Mouse (Mus musculus): ENCODE data around the gene Clip2. TPM values are rescaled to one million over a fixed set of nuclear protein-coding genes. Genes with fewer than 3 reads are reported as not detected.

The Clip2 gene
- polyA plus RNA-seq, 1 experiment, result 43.4 TPM

GRCm38 (mm10) chr5:134445208-134445831 lies 106.9 kb downstream of the Clip2 start:
- 51% methylated on average over 10 of the region's 10 CpGs for WGBS

GRCm38 (mm10) chr5:134444473-134444872 lies 107.8 kb downstream of the Clip2 start:
- H3K4me1 ChIP-seq (ENCODE audit: control insufficient read depth, insufficient read depth, insufficient read length, low read length), result peaks cover 17% of the 10 kb centered on the region
- H3K36me3 ChIP-seq (ENCODE audit: control insufficient read depth, insufficient read depth, low read length), result no peaks in the 10 kb centered on the region
- TF ChIP-seq CTCF (IDR thresholded peaks at IDR 0.05; ENCODE audit: extremely low read depth, insufficient read length, insufficient replicate concordance, low read depth, low read length) (no peak), POLR2A (IDR thresholded peaks at IDR 0.05; ENCODE audit: low read depth, low read length) (no peak)
- H3K27me3 ChIP-seq (ENCODE audit: control insufficient read depth, insufficient read depth, low read length), result no peaks in the 10 kb centered on the region
- no peak overlapping the region for H3K4me3 ChIP-seq (ENCODE audit: low read depth, low read length)
- 60% methylated on average over 7 of the region's 7 CpGs for WGBS
- no peak overlapping the region for H3K27ac ChIP-seq (ENCODE audit: insufficient read depth, low read depth, low read length)

More at GRCm38 (mm10) chr5:134445208-134445831, 106.9 kb downstream of the Clip2 start:
- no peak for TF ChIP-seq POLR2A (IDR thresholded peaks at IDR 0.05; ENCODE audit: low read depth, low read length)
- TF ChIP-seq CTCF (IDR thresholded peaks at IDR 0.05; ENCODE audit: extremely low read depth, insufficient read length, insufficient replicate concordance, low read depth, low read length), result no peak
- Histone ChIP-seq H3K36me3 (ENCODE audit: control insufficient read depth, insufficient read depth, low read length) (no peaks in the 10 kb centered on the region), H3K4me3 (ENCODE audit: low read depth, low read length) (no peak overlapping the region), H3K27ac (ENCODE audit: insufficient read depth, low read depth, low read length) (no peak overlapping the region), H3K4me1 (ENCODE audit: control insufficient read depth, insufficient read depth, insufficient read length, low read length) (peaks cover 8% of the 10 kb centered on the region), H3K27me3 (ENCODE audit: control insufficient read depth, insufficient read depth, low read length) (no peaks in the 10 kb centered on the region)

GRCm38 (mm10) chr5:134442066-134442465 lies 110.2 kb downstream of the Clip2 start:
- H3K27ac ChIP-seq (ENCODE audit: insufficient read depth, low read depth, low read length), result no peak overlapping the region
- no peaks in the 10 kb centered on the region for H3K36me3 ChIP-seq (ENCODE audit: control insufficient read depth, insufficient read depth, low read length)
- peaks cover 38% of the 10 kb centered on the region for H3K4me1 ChIP-seq (ENCODE audit: control insufficient read depth, insufficient read depth, insufficient read length, low read length)
- H3K27me3 ChIP-seq (ENCODE audit: control insufficient read depth, insufficient read depth, low read length), result no peaks in the 10 kb centered on the region
- no peak overlapping the region for H3K4me3 ChIP-seq (ENCODE audit: low read depth, low read length)
- 89% methylated on average over 3 of the region's 3 CpGs for WGBS
- TF ChIP-seq CTCF (IDR thresholded peaks at IDR 0.05; ENCODE audit: extremely low read depth, insufficient read length, insufficient replicate concordance, low read depth, low read length), result no peak

- Histone ChIP-seq H3K4me3 (ENCODE audit: low read depth, low read length) (no peak overlapping the region), H3K4me1 (ENCODE audit: control insufficient read depth, insufficient read depth, insufficient read length, low read length) (peaks cover 46% of the 10 kb centered on the region), H3K27ac (ENCODE audit: insufficient read depth, low read depth, low read length) (no peak overlapping the region), H3K27me3 (ENCODE audit: control insufficient read depth, insufficient read depth, low read length) (no peaks in the 10 kb centered on the region), H3K36me3 (ENCODE audit: control insufficient read depth, insufficient read depth, low read length) (no peaks in the 10 kb centered on the region)
- WGBS, result 64% methylated on average over 3 of the region's 3 CpGs
- TF ChIP-seq POLR2A (IDR thresholded peaks at IDR 0.05; ENCODE audit: low read depth, low read length) (no peak), CTCF (IDR thresholded peaks at IDR 0.05; ENCODE audit: extremely low read depth, insufficient read length, insufficient replicate concordance, low read depth, low read length) (no peak)
Measured at GRCm38 (mm10) chr5:134441105-134441504, 111.1 kb downstream of the Clip2 start.

GRCm38 (mm10) chr5:134440098-134440497 lies 112.1 kb downstream of the Clip2 start:
- Histone ChIP-seq H3K27me3 (ENCODE audit: control insufficient read depth, insufficient read depth, low read length) (no peaks in the 10 kb centered on the region), H3K4me1 (ENCODE audit: control insufficient read depth, insufficient read depth, insufficient read length, low read length) (peaks cover 47% of the 10 kb centered on the region), H3K27ac (ENCODE audit: insufficient read depth, low read depth, low read length) (no peak overlapping the region), H3K36me3 (ENCODE audit: control insufficient read depth, insufficient read depth, low read length) (no peaks in the 10 kb centered on the region), H3K4me3 (ENCODE audit: low read depth, low read length) (no peak overlapping the region)
- WGBS, result 38% methylated on average over 12 of the region's 12 CpGs
- no peak for TF ChIP-seq POLR2A (IDR thresholded peaks at IDR 0.05; ENCODE audit: low read depth, low read length)
- TF ChIP-seq CTCF (IDR thresholded peaks at IDR 0.05; ENCODE audit: extremely low read depth, insufficient read length, insufficient replicate concordance, low read depth, low read length), result no peak

GRCm38 (mm10) chr5:134439481-134439880 lies 112.8 kb downstream of the Clip2 start:
- peaks cover 46% of the 10 kb centered on the region for H3K4me1 ChIP-seq (ENCODE audit: control insufficient read depth, insufficient read depth, insufficient read length, low read length)
- 0 out of 2 replicates have a peak overlapping the region, but pooled peaks have one; percentile 0 for H3K27ac ChIP-seq (ENCODE audit: insufficient read depth, low read depth, low read length)
- 59% methylated on average over 7 of the region's 7 CpGs for WGBS

More at GRCm38 (mm10) chr5:134439481-134439880, 112.8 kb downstream of the Clip2 start:
- no peak overlapping the region for H3K4me3 ChIP-seq (ENCODE audit: low read depth, low read length)
- H3K36me3 ChIP-seq (ENCODE audit: control insufficient read depth, insufficient read depth, low read length), result no peaks in the 10 kb centered on the region
- TF ChIP-seq CTCF (IDR thresholded peaks at IDR 0.05; ENCODE audit: extremely low read depth, insufficient read length, insufficient replicate concordance, low read depth, low read length), result no peak
- TF ChIP-seq POLR2A (IDR thresholded peaks at IDR 0.05; ENCODE audit: low read depth, low read length), result no peak
- no peaks in the 10 kb centered on the region for H3K27me3 ChIP-seq (ENCODE audit: control insufficient read depth, insufficient read depth, low read length)

Other genes with a start within 250 kb of the Clip2 start
- 20.7 and 34.0 TPM in 2 replicates for gene Gtf2i, start 237.7 kb downstream of the Clip2 start, polyA plus RNA-seq (2012; rRNA removed)
- 25.0 and 40.4 TPM in 2 replicates for gene Gtf2ird1, start 95.7 kb downstream of the Clip2 start, polyA plus RNA-seq (2012; rRNA removed)
- 1.6 and 3.1 TPM in 2 replicates for gene Syna, start 7.7 kb upstream of the Clip2 start, polyA plus RNA-seq (2012; rRNA removed)
- gene Rfc2, start 28.9 kb upstream of the Clip2 start, polyA plus RNA-seq (2012; rRNA removed), result 15.1 and 35.4 TPM in 2 replicates
- 4.0 and 6.9 TPM in 2 replicates for gene Lat2, start 62.6 kb upstream of the Clip2 start, polyA plus RNA-seq (2012; rRNA removed)
- gene Eif4h, start 87.1 kb upstream of the Clip2 start, polyA plus RNA-seq (2012; rRNA removed), result 99.4 and 256 TPM in 2 replicates
- 6.4 and 6.8 TPM in 2 replicates for gene Limk1, start 136.2 kb upstream of the Clip2 start, polyA plus RNA-seq (2012; rRNA removed)
- 14.0 and 15.2 TPM in 2 replicates for gene Eln, start 194.9 kb upstream of the Clip2 start, polyA plus RNA-seq (2012; rRNA removed)